Mouse (Mus musculus) embryo, embryonic 11.5 days (tissue): ENCODE data around the gene Ccdc61.

Experiments used
- DNase-seq: peaks from one replicate; pipeline ENCODE4 v3.0.0-alpha.2; 2012; ENCODE audit warnings: low read depth, low spot score

Gene Ccdc61

DNA sequence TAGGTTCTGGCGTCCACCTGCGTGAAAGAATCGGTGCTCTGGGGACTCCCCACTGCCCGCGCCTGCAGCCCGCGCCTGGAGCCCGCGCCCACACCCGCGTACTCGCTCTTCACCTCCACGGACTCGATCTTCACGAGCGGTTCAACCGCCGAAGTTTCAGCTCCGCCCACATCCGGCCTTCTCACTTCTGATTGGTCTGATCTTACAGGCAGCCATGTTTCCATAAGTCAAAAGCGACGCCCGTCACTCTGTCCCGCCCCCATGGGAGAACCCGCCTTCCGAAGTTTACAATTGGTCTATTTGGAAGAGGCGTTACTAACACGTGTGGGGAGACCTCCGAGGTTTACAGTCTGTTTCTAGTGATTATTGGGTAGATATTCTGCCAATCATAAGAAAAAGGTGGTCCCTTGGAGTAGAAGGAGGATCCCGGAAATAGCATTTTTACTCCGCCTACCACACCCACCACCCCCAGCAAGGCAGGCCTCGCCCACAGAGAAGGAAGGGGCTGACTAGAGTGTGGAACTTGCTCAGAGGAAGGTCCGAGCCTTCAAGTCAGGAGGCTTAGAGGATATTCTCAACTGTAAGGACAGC lies at the start of gene Ccdc61:
Gene Ccdc61 (minus strand): TSS at position 175 of the 591 bp plus-strand sequence.
- DNase-seq = peak; percentile 97

DNA sequence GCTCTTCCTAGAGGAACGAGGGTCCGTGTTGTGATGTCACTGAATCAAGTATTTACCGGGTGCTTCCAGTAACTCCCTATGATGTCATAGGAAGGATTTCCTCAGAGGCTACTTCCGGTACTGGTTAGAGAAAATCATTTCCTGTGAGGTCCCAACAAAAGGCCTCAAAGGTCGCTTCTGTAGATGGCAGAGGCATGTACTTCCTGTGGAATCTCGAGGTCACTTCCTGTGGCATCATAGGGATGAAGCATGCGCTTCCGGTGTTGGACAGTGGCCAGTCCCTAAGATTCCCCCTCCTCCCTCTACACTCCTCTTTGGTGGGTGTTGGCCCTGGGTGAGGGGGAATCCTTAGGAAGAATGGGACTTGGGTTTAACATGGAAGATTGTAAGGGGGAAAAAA lies 49.2 kb upstream of the Ccdc61 start:
- DNase-seq = no peak

DNA sequence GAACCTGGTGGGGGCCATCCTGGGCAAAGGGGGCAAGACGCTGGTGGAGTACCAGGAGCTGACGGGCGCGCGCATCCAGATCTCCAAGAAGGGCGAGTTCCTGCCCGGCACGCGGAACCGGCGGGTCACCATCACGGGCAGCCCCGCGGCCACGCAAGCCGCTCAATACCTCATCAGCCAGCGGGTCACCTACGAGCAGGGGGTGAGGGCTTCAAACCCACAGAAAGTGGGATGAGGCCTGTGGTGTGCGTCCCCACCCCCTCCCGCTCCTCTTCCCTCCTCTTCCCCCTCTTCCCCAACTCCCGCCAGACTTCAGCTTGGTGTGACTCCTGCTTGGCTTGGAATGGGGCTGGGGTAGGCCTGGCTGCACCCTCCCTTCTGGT lies 48.2 kb upstream of the Ccdc61 start:
- DNase-seq = no peak

DNA sequence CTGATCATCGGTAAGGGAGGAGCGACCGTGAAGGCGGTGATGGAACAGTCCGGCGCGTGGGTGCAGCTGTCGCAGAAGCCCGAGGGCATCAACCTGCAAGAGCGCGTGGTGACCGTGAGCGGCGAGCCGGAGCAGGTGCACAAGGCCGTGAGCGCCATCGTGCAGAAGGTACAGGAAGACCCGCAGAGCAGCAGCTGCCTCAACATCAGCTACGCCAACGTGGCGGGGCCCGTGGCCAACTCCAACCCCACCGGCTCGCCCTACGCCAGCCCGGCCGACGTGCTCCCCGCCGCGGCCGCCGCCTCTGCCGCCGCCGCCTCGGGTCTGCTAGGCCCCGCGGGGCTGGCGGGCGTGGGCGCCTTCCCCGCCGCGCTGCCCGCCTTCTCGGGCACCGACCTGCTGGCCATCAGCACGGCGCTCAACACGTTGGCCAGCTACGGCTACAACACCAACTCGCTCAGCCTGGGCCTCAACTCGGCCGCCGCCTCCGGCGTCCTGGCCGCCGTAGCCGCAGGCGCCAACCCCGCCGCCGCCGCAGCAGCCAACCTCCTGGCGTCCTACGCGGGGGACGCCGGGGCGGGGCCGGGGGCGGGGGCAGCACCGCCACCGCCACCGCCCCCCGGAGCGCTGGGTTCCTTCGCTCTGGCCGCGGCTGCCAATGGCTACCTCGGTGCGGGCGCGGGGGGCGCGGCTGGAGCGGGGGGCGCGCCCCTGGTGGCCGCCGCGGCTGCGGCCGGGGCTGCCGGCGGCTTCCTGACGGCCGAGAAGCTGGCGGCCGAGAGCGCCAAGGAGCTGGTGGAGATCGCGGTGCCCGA lies 47.6 kb upstream of the Ccdc61 start:
- DNase-seq = no peak

DNA sequence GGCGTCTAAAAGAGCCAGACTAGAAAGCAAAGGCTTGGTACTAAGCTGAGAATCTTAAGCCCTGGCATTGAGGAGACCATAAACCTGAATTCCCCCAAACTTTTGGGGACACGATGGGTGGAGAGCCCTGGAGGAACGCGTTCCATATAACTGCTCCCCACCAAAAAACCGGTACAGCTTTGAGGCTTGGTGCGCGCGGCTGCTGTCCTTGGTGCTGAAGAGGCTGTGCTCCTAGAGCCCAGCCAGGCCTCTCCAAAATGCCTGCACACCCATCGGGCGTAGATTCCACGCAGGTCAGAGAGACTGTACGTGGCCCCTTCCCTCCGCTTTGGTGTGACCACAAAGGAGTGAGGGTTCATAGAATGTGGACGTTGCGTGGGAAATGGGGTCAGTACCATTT lies 41.2 kb upstream of the Ccdc61 start:
- no peak for DNase-seq

DNA sequence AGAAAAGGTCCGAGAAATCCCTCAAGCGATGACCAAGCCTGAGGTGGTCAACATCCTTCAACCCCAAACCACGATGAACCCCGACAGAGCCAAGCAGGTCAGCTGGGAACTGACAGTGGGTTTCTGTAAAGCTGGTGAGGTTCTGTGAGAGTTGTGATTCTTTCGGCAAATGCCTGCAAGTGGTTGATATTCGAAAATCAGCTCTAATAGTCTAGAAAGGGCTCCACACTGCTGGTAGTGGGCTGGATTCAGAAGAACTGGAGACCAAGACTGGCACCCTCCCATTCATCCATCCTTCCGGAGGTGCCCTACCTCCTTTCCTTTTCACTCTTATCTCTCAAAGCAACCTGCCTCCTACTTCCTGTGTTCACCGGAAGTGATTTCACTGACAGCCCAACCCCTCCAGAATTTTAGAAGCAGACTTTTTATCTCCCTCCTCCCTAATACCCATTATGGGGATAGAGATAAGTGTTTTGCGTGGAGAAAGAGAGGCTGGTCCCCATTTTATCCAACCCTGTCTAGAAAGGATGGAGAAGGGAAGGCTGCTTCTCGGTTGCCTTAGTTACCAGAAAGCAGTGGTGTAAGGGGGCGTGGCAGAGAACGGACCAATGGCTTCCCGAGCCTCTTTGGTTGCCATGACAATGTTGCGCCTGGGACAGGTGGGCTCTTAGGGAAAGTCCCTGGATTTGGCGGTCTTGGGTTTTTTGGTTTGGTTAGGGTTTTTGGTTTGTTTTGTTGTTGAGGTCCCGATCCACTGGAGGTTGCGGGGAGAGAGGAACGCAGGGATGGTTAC lies 40.5 kb upstream of the Ccdc61 start:
- DNase-seq = no peak

DNA sequence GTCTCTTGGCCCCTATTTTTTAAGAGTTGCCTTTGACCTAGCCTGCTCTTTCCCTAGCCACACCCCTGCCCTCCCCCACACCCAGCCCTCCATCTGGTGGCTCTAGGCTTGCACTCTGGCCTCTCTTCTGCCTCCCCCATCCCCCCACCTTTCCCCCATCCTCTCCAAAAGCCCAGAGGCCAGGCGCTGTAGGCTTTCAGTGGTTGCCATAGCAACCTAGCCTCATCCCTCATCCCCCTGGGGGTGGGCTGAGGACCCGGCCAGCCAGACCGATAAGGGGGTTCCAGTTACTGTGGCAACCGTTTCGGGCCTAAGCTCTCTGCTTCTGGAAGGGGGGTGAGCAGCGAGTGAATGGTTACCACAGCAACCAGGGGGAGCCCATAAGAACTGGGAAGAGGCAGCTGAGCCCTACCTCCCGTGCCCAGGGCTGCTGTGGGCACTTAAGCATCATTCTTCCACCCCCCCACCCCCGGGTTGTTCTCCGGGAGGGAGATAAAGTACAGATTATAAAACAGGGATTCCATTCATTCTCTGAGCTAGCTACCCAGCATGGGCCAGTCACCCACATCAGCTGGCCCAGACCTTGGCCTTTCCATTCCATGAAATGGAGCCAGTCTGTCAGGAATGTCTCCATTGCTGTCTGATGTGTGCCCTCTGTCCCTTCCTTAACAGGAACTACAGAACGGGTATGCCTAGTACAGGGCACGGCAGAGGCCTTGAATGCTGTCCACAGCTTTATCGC lies 39.7 kb upstream of the Ccdc61 start:
- DNase-seq = no peak

DNA sequence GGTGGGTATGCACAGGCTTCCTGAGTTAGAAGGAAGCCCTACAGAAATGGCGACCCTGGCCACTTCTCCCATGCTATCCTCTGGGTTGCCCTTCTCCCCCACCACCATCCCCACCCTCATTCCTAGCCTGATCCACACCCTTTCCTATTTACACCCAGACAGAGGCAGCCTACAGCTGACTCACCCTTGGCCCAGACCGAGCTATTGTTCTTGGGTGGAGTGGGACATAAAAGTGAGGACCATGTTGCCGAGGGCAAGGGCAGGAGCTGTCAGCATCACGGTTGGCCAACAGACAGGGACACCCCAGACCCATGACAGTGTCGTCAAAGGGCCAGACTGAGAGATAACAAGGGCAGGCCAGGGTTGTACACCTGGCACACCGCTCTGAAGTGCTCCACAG lies 37.9 kb upstream of the Ccdc61 start:
- no peak for DNase-seq

DNA sequence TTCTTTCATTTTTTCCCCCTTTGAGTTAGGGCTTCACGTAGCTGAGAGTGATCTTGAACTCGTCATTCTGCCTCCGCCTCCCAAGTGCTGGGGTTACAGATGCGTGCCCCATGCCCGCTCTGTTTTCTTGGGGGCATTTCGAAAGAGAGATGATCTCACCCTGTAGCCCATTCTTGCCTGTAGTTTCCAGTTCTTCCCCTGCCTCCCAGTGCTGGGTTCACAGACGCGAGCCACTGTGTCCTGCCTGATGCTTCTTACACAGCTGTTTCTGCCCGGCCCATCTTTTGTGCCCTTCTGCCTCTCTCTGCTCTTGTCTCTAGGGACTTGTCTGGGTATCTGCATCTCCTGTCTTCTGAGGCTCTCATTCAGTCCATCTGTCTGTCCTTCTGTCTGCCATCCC lies 32.6 kb upstream of the Ccdc61 start:
- no peak for DNase-seq

DNA sequence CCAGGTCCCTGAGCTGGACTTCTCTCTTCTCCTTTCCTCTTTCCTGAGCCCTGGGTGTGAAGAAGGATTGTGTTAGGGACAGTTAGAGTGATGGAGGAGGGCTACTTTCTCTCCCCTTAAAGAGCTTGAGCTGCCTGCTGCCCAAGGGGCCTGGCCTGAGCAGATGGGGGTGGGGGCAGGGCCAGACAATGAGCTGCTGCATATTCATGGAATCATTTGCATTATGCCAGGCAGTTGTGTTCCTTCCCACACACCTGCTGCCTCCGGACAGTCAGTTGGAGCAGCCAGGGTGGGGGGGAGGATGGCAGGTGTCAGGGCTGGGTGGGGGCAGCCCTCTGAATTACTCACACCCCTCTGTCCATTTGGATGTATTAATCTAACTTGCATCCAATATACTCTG lies 32.2 kb upstream of the Ccdc61 start:
- DNase-seq = no peak

DNA sequence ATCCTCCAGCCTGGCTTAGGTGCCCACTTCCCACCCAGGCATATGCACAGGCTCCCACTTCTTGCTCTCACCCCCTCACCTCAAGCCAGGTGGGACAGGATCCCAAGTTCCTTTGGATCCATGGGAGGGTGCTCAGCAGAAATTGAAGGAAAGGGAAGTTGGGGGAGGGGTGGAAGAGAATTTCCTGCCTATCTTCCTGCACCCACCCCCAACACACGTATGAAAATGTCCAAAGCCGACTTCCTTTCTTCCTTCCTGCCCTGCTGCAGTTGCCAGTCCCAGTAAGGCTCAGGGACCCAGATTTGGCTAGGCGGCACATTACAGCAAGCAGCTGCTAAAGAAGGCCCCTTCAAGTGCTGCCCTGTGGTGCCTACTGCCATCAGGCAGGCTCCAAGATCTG lies 17.5 kb upstream of the Ccdc61 start:
- DNase-seq = no peak

DNA sequence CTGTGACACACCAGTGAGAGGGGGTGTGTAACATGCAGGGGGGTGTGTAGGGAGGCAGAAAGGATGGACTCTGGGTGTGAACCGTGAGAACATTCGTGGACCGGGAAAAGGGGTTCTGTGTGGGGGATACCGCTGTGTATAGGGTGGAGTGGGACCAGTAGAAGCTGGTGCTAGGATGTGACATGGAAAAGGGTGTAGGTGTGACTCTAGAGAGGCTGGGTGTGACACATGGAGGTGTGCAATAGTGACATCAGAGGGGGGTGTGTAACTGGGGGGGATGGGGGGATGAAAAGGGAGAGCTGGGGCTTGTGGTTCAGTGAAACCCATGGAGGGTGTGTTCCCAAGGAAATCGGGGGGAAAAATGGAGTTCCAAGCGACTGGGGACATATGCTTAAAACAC lies 16.7 kb upstream of the Ccdc61 start:
- no peak for DNase-seq

DNA sequence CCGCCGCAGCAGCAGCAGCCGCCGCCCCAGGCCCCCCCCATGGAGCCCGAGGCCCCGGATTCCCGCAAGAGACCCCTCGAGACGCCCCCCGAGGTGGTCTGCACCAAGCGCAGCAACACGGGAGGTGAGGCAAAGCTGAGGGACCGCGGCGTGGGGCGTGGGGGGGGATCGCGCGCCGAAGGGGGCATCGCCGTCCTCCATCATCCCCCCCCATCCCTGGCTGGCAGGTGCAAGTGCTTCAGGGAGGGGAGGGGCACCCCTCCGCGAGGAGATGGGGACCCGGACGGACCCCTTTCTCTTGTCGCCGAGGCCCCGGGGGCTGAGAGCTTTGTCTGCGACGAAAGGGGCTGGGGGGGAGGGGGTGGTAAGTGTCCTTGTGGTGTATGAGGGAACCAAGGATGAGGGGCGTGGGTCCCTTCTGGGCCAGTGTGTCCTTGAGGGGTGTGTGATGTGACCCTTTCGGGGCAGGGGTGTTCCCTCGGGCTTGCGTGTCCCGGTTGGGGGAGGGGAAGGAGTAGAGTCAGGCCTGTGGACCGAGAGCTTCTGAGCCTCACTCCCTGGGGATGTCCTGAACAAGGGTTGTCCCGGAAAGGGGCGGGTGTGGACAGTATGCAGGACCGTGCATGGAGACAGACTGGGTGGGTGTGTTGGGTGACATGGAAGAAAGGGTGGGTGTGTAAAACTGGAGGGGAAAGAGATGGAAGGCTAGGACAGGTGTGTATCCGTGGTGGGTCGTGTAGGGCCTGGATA lies 16.0 kb upstream of the Ccdc61 start:
- no peak for DNase-seq

DNA sequence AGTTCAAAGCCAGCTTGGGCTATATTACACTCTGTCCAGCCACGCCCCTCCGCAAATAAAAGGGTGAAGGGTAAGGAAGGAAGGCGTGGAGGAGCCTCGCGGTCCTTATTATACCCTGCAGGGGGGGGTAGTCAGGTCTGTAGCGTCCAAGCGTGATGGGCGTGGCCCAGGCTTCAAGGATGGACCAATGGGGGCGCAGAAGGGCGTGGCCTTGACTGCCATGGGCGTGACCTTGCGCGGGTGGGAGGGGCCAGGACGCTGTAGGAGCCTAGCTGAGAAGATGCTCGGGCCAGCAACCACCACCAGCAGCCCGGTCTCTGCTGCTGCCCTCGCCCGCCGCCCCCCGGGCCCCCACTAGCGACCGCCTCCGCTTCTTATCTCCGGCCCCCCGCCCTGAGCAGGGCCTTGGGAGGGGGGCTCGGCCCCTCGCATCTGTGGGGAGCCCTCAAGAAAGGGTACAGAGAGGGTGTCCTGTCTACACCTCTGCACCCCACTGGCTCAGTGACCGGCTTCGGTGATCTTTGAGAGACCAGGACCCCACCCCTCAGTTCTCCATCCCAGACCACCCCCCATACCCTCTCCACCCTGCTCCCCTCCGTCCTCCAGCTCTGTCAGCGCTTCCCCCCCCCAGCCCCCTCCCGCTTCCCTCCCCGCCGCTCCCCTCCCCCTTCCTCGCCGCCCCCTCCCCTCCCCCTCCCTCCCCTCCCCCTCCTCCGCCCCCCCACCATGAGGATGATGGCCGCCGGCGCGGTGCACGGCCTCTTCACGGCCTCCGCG lies 15.1 kb upstream of the Ccdc61 start, which contains the start of gene Nova2:
Gene Nova2 (plus strand): TSS at position 727 of the 777 bp plus-strand sequence.
- DNase-seq = peak; percentile 81

DNA sequence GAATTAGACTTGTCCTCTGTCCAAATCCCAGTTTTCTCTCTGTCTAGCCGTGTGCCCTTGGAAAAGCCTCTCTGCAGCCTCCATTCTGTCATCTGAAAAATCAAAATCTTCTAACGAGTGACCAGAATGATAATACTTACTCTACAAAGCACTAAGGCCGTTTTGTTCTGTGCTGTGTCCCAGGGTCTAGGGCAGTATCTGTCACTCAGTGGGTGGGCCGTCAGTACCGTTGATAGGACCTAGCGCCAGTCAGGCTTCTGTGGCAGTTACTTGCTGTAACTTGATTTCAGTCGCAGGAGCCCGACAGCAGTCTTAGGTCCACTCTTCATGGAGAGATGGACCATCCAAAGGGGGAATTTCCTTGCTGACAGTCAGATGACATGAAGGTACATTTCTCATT lies 14.1 kb upstream of the Ccdc61 start:
- DNase-seq = no peak

DNA sequence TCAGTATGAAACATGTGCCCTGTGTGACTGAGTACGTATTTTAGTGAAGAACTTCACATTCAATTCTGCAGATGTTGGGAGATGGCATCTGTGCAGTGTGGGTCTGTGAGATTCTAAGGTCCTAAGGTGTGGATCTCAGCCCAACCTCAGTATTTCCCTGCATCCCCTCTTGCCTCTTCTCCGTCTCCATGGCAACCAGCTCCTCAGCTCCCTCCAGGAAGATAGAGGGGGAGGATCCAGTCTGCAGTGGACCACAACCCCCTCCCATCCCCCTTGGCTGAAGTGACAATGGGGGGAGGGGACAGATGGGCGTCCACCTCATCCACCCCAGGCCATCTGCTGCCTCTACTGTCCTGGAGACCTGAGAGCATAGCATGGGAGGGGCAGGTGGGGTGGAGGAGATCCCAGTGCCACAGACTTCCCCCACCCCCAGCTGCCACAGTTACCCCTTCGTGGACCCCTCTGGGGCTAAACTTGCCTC lies 13.5 kb upstream of the Ccdc61 start:
- no peak for DNase-seq

DNA sequence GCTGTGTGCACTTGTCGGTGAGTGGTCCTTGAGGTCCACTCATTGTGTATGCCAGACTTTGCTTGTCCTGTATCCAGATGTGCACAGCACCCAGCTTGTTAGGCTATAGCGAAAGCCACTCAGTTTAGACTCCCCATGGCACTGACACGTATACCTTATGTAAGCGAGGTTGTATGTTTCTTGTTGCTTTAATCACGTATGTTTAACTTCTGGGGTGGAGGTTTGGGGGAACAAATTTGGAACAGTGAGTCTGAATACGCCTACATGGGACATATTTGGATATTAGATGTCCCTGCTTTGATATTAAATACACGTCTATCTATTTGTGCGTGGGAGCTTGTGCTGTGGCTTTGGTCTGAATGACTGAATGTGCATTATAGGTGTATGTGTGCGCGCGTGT lies 13.1 kb upstream of the Ccdc61 start:
- DNase-seq = no peak

DNA sequence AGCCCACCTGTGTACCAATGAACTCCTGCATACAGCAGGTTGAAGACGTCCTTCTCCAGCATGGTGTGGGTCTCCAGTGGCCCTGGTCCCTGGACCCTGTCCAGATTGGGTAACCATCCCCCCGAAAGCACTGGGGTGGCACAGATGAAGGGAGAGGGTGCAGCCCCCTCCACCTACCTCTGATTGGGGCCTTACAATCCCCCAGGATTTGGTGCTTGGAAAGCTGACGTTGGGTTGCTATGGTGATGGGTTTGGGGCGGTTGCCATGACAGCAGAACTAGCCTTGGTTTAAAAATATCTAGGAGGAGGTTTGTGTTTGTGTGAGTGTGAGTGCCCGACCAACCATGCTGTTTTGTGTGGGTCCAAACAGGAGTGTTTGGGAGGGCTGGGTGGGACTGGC lies 12.6 kb upstream of the Ccdc61 start:
- DNase-seq = no peak

DNA sequence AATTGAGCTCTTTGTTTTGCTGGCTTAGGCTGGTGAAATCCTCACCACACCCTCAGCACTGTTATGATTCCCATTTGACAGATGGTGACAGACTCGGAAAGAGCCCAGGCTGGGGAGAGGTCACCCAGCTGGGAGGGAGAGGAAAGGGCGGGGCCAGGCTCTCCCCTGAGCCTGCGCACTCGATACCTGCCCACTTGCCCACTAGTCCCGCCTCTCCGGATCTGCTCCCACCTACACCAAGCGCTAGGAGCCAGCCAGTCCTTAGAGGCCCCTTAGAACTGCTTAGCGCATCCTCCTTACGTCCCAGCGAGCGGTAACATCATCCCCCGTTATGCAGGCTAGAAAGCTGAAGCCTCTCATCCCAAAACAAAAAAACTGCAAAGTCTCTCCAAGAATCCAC lies 10.9 kb upstream of the Ccdc61 start:
- DNase-seq = no peak

DNA sequence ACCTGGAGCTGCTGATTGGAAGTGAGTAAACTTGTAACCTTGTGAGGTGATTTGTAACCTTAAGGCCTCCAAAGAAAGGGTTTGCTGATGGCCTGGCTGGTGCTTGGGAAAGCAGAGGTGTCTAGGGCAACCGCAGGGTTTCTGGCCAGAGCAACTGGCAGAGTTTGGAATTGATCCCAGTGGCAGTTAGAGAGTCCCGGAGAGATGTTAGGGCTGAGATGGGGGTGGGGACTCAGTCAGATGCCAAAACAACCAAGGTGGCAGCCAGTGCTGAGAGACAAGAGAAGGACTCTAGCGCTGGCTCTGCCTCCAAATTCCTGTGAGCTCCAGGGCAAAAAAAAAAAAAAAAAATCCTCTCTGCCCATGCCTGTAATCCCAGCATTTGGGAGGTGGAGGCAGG lies 7.7 kb upstream of the Ccdc61 start:
- no peak for DNase-seq
